Mouse (Mus musculus) layer of hippocampus, adult 8-10 months (tissue): Measurements from ENCODE around the gene Cnpy1. TPM values are rescaled to one million over a fixed set of nuclear protein-coding genes. Genes with fewer than 3 reads are reported as not detected.

Experiments
- DNase-seq, 2 experiments: peaks; one replicate each; pipeline ENCODE4 v3.0.0; 2022; ENCODE audit warnings: low spot score in 2 of 2
- total RNA-seq, 4 experiments: library from RNA; stranded (reverse); gene quantifications; 2 replicates each; pipeline ENCODE4 v1.2.4; 2022

Gene Cnpy1
- total RNA-seq, 4 experiments from 2014 or later = 0.12 to 0.43 (median 0.25) TPM; not detected in 1

DNA sequence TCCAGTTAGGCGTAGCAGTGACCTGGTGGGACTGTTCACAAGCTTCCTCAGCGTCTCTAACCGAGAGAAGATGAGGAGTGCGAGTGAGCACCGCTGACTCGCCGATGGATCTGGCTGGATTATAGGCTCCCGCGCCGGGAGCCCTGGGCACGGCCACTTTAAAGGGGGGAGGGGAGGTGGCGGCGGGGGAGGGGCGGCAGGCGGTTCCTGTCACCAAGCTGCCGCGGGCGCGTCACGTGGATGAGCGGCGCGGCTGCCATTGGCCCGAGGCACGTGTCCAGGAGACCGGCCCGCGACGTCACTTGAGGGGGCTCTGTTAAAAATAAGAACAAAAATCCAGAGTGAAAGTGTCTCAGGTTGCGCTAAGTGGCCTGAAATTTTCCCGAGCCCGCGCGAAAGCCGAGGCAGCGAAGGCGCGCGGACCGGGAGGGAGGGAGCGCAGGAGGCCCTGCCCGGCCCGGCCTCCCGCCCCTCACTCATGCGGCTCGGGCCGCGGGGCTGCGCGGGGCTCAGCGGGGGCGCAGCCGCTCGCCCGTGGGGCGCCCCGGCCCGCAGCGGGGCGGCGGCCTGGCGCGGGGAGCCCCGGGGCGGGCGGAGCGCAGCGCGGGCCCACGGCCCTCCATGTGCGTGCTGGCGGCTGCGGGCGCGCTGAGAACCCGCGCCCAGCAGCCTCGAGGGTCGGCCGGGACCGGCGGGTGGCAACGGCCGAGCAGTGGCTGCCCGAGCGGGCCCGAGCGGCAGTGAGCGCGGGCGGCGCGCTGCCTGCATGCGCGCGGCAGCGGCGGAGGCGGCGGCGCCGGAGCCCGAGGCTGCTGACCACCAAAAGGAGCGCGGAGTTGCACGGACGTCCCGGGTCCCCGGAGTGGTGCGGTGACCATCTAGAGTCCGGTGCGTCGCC, 80.0 kb downstream of the Cnpy1 start, which contains the start of gene En2:
TSS of gene En2 (plus strand) at position 337 of the 898 bp plus-strand sequence.
- DNase-seq = peak; percentile 19 to 30

DNA sequence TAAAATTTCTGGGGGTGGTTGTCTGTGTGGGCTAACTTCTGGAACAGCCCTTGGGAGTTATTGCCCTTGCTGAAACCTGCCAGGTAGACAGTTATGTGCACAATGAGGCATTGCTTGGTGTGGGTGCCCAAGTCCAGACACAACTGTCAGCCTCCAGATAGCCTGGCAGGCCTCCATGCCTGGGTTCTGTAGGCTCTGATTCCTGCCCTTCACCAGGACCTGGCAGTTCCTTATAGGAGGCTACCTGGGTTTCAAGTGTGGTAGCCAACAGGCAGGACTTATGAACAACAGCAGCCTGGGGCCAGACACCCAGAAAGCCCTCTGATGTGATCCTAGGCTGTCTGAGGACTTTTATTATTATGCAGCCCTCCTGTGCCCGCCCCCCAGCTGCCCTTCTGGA, 81.7 kb downstream of the Cnpy1 start:
- no peak for DNase-seq

DNA sequence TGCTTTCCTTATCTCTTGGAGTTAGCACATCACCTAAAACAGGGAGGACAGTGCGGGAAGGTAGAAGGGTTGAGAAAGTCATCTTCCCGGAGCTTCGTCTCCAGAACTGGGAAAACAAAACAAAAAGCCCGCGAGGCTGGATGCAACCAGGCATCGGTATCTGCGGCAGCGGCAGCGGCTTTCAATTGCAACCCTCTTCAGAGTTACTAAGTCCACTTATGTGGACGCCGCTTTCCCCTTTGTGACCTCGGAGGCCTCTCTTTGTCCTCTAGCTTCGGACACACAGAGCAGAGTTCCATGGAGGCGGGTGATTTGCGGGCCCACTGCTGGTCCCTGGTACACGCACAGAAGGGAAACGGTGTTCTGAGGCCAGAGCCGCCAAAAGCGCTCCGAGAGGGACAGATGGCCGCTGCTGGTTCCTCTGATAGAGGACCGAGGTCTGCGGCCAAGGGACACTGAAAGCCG, 83.6 kb downstream of the Cnpy1 start:
- DNase-seq = no peak

DNA sequence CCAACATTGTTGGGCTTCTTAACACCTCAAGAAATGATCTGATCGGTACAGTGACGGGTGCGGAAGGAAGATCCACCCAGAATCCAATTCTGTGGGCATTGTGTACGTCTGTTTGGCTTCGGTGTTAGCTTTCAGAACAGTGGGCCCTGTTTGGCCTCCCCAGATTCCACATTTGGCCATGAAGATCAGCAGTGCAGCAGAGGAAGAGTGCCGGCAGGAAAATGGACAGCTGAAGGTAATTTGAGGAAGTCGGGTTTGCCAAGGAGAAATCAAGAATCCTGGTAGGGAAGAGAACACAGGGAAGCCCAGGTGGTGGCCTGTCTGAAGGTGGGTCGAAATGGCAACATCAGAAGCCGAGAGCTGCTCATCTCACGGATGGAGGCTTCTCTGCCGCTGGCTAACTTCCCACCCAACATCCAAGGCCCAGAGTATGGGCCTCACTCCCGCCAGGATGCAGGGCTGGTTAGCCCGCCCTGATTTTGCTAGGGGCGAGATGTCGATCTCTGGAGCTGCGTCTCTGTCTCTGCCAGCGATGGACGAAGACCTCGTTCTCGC, 84.1 kb downstream of the Cnpy1 start:
- DNase-seq = no peak

DNA sequence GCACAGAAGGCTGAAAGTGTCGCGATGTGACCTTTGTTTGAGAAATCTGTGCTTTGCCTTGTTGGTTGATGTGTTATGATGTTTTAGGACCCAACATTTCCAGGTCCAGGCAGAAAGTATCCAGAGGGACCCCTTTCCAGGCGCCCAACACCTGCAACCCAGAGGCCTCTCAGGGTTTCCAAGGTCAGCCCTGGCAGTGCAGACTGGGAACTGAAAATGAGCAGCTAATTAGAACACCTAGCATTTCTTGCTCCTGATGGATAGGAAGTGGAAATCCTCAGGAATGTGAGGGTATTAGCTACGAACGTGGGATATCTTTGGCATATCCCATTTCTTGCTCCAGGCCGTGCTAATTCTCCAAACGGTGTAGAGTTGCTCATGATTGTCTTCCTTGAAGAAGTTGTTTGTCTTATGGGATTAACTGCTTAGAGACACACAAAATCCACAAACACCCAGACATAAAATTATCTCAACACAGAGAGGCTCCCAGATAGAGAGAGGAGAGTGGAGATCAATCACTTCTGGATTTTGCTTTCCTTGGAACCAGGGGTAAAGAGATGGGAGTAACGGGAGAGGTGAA, 85.6 kb downstream of the Cnpy1 start:
- no peak for DNase-seq

DNA sequence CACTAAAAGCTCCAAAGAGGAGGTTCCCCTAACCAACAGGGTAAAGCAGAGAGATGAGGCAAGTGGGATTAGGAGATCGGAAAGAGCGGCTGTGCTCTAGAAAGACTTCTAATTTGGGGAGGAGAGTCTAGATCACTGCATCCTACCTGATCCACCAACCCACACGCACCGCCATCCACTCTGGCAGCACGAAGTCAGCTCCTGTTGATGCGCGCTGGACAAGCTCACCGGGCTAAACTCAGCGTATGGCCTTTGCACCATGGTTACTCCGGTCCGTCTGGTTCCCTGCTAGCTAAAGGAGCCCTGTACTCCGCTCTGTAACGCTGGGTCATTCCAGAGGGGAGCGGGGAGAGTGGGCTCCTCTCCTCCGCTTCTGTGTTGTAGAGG, 86.5 kb downstream of the Cnpy1 start:
- DNase-seq = no peak

DNA sequence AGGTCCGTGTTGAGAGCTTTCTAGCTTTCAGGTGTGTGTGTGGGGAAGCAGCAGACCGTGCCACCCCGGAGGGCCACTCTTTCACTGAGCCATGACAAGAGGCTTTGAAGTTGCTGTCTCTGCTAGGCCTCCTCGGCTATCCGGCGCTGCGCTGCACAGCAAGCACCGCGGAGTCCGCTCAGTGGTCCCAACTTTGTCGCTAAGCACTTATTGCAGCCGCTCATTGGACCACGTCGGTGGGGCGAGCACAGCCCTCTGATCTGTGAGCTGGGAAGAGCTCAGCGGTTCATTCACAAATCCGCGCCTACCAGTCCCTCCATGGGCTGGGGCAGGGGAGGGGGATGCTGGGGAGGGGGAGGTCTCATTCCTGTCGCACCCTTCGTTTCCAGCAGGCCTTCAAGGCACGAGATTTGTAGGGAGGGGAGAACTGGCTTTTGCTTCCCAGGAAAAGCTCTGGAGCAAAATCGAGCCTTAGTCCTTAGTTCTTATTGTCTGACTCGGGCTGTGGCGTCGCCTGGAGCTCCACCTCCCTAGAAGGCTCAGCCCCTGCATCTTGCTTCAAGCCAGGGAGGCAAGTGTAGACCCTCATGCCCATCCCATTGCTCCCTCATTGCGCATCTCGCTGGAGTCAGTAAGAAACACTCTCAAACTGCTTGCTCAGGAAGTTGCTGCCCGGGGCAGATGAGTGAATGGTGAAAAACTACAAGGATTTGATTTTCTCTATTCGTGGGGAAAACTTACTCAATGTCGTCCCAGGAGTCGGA, 87.1 kb downstream of the Cnpy1 start:
- DNase-seq = no peak

DNA sequence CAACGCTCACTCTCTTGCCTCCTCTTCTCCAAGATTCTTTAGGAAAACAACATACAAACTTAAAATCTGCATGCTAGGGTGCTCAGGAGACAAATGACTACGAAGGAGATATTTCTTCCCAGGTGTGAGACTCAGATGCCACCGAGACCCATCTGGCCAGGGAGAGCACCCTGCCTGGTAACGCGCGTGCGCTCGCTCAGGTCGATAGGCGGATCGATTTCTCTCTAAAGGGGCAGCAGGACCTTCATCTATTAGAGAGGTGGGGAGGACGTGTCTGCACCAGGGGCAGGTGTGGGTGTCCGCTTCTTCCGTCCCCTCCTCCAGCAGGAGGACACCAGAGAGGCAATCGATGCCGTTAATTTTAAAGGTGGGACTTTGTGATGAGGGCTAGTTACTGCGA, 87.8 kb downstream of the Cnpy1 start:
- no peak for DNase-seq

DNA sequence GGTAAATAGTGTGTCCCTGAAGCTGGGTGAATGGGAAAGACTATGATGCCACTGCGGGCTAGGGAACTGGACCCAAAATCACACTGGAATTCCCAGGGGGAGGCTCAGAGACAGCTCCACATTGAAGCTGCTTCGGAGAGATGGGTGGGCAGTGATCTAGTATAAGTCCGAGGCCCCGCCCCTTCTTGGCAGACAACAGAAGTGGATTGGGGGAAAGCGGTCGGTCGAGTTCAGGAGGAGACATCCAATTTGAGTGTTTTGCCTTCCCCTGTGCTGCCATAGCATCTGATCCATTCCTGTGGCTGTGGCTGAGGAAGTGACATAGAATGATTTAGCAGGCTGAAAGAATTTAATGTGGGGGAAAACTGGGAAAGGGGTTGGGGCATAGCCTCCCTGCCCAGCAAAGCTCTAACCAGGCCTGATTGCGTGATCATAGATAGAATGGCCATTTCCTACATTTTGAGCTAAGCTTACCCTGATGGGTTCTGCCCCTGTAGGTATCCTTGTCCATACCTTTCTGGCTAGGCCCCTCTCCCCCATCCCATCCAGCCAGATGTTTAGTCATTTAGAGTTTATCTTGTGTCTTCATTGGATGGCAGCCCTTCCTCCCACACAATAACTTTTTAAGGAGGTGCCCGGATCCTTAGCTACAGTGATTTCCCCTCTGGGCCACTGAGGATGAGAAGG, 88.4 kb downstream of the Cnpy1 start:
- DNase-seq = no peak

Other genes with a start within 250 kb of the Cnpy1 start
- 100 to 1,000 TPM in 1 of 4 experiments, 10 to 100 TPM in 3; 62.9 to 110 (median 82.5) TPM for gene Insig1, start 174.4 kb downstream of the Cnpy1 start, total RNA-seq
- under 1 TPM; 0.27 to 0.57 (median 0.40) TPM for gene En2, start 80.1 kb downstream of the Cnpy1 start, total RNA-seq
- 10 to 100 TPM; 60.2 to 70.2 (median 65.7) TPM for gene Rbm33, start 71.3 kb upstream of the Cnpy1 start, total RNA-seq
- gene Shh, start 221.4 kb upstream of the Cnpy1 start, total RNA-seq = 1 to 10 TPM in 3 of 4 experiments, under 1 TPM in 1; 0.83 to 1.7 (median 1.5) TPM